Mouse (Mus musculus) midbrain, embryonic 16.5 days (tissue): ENCODE results near the gene Thbs3. TPM values are rescaled to one million over a fixed set of nuclear protein-coding genes. Genes with fewer than 3 reads are reported as not detected.
A peak's percentile ranks its signal among the peaks of the same experiment; 100 is the strongest.

Experiments
- ATAC-seq: fragments of 200-750 bp; cut with Nextera tagmentation; 2 replicates; pipeline ENCODE4 v1.8.0; 2017; ENCODE audit warnings: moderate TSS enrichment
- H3K27ac ChIP-seq: fragments of 300-500 bp; sonication (generic); 2 replicates; pipeline ENCODE4 v1.5.1; 2014; ENCODE audit warnings: mild to moderate bottlenecking, low read length, mixed read lengths
- H3K27me3 ChIP-seq: fragments of 300-500 bp; sonication (generic); 2 replicates; pipeline ENCODE4 v1.6.1; 2014; ENCODE audit warnings: low read depth, low read length, mixed read lengths; ENCODE audit not compliant: control insufficient read depth, insufficient read depth
- H3K36me3 ChIP-seq: fragments of 300-500 bp; sonication (generic); 2 replicates; pipeline ENCODE4 v1.6.1; 2014; ENCODE audit warnings: mild to moderate bottlenecking, low read length, moderate library complexity, mixed read lengths; ENCODE audit not compliant: control insufficient read depth, insufficient read depth
- H3K4me1 ChIP-seq: fragments of 300-500 bp; sonication (generic); 2 replicates; pipeline ENCODE4 v1.6.1; 2014; ENCODE audit warnings: mild to moderate bottlenecking, low read length, mixed read lengths; ENCODE audit not compliant: control insufficient read depth, insufficient read depth
- H3K4me2 ChIP-seq: fragments of 300-500 bp; sonication (generic); 2 replicates; pipeline ENCODE4 v1.6.1; 2014; ENCODE audit warnings: mild to moderate bottlenecking, low read length, mixed read lengths
- H3K4me3 ChIP-seq: fragments of 300-500 bp; sonication (generic); 2 replicates; pipeline ENCODE4 v1.5.1; 2014; ENCODE audit warnings: low read depth, mild to moderate bottlenecking, low read length, moderate library complexity, mixed read lengths
- H3K9ac ChIP-seq: fragments of 300-500 bp; sonication (generic); 2 replicates; pipeline ENCODE4 v1.6.1; 2014; ENCODE audit warnings: low read depth, low read length, mixed read lengths
- H3K9me3 ChIP-seq: fragments of 300-500 bp; sonication (generic); replicated peaks from 2 replicates; pipeline ENCODE4 v1.6.1; 2014; ENCODE audit warnings: mild to moderate bottlenecking, low read length, mixed read lengths; ENCODE audit not compliant: control insufficient read depth, poor library complexity, severe bottlenecking
- WGBS: fragments of 180-500 bp; shearing (Covaris S2); extraction: QIAGEN DNeasy Blood & Tissue Kit; methylation state at CpG from one replicate; pipeline ENCODE4 v1.1.7; 2014; 5-methylcytosine and 5-hydroxymethylcytosine counted together
- polyA plus RNA-seq: library from polyadenylated mRNA; unstranded; fragments of >200 nt; fragmentation: Nextera tagmentation; extraction: Ambion mirVana; gene quantifications from 2 replicates; pipeline ENCODE4 v1.2.1, GENCODE M21; 2015

Gene Thbs3
- polyA plus RNA-seq, 1 experiment from 2014 or later = 52.2 TPM

DNA sequence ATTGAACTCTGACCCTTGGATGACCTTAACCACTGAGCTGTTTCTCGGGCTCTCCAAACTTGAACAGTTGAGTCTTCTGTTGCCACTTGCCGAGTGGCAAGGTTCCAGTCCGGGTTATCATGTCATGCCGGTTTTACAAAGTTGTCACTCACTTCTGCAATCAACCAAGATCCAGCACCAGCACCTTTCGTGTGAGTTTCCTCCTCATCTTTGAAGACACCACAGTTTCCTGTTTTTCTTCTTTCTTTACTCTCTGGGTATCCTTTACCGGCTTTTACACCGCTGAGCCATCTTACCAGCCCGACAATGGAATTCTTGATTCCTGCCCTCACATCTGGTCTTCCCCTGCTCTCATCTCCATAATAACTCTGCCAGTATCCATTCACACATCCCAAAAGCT lies 24.5 kb upstream of the Thbs3 start:
- Histone ChIP-seq H3K4me2 (no peak overlapping the region), H3K36me3 (0 out of 2 replicates have a peak, but pooled peaks cover 3% of the 10 kb centered on the region), H3K27me3 (no peaks in the 10 kb centered on the region), H3K9ac (no peak overlapping the region), H3K4me3 (no peak overlapping the region), H3K9me3 (no peaks in the 10 kb centered on the region), H3K27ac (no peak overlapping the region), H3K4me1 (no peaks in the 10 kb centered on the region)
- WGBS = 88% methylated on average over 8 of the region's 8 CpGs
- no peak for ATAC-seq

GRCm38 (mm10) chr3:89193351-89193750 lies 21.6 kb upstream of the Thbs3 start:
- no peaks in the 10 kb centered on the region for H3K27me3 ChIP-seq
- no peak overlapping the region for H3K4me2 ChIP-seq
- no peaks in the 10 kb centered on the region for H3K36me3 ChIP-seq
- no peak overlapping the region for H3K27ac ChIP-seq
- no peak overlapping the region for H3K9ac ChIP-seq
- WGBS = 65% methylated on average over 1 of the region's 1 CpGs
- no peak for ATAC-seq
- peaks cover 10% of the 10 kb centered on the region for H3K4me1 ChIP-seq
- H3K4me3 ChIP-seq = no peak overlapping the region
- H3K9me3 ChIP-seq = no peaks in the 10 kb centered on the region

DNA sequence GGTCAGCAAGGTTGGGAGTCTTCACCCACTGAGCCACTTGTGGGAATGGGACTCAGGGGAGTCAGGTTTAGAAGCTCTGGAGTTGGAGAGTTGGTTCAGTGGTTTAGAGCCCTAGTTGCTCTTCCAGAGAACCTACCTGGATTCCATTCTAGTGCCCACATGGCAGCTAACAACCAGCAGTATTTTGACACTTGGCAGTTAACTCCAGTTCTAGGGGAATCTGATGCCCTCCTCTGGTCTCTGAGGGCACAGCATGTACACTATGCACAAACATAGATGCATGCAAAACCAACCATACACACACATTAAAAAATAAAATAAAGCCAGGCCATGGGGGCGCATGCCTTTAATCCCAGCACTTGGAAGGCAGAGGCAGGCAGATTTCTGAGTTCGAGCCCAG lies 21.1 kb upstream of the Thbs3 start:
- no peak for ATAC-seq
- peaks cover 10% of the 10 kb centered on the region for H3K4me1 ChIP-seq
- H3K27ac ChIP-seq = no peak overlapping the region
- H3K4me2 ChIP-seq = no peak overlapping the region
- H3K4me3 ChIP-seq = no peak overlapping the region
- H3K9ac ChIP-seq = no peak overlapping the region
- no peaks in the 10 kb centered on the region for H3K9me3 ChIP-seq
- no peaks in the 10 kb centered on the region for H3K27me3 ChIP-seq
- 88% methylated on average over 2 of the region's 2 CpGs for WGBS
- H3K36me3 ChIP-seq = no peaks in the 10 kb centered on the region

DNA sequence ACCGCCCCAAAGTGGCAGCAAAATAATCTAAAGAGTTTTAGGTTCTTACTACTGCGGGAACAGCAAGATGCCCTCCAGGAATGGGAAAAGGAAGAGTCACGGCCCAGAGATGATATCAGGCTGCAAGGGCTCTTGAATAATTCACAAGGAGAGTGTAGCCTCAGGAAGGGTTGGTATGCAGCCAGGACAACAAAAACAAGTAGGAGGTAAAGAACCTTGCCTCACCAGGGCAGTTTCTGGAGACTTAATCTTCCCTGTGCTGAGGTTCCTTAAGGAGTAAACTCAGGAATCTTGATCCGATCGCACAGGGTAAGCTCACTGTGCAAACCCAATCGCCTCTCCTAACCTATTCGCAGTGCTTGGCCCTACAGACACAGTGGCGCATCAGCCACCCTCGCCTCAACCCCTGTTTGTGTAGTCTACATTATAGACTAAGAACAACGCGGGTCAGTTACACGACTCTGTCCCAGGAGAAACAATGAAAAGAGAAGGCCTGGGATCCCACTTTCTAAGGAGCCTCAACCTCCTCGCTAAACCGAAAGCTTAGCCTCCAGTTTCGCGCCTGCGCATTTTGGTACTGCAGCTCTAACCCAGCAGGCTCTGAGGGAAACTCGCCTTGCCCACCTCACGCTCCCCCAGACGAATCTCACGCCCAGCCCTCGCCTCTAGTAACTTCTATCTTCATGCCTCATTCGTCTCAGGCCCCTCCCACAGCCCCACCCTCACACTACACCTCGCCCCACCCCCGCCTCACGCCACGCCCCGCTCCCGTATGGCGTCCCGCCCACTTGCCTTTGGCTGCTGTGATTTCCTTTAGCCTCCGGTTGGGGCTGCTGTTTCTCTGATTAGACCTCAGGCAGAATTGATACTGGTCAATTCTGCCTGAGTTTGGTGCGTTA lies 18.8 kb upstream of the Thbs3 start:
- Histone ChIP-seq H3K36me3 (no peaks in the 10 kb centered on the region), H3K27ac (peak overlapping the region; percentile 74), H3K4me2 (peak overlapping the region; percentile 81), H3K9ac (peak overlapping the region; percentile 70), H3K27me3 (no peaks in the 10 kb centered on the region), H3K9me3 (no peaks in the 10 kb centered on the region), H3K4me3 (peak overlapping the region; percentile 41), H3K4me1 (peaks cover 10% of the 10 kb centered on the region)
- WGBS = 6% methylated on average over 33 of the region's 33 CpGs
- ATAC-seq = peak; percentile 90

- peaks cover 15% of the 10 kb centered on the region for H3K4me1 ChIP-seq
- no peak overlapping the region for H3K27ac ChIP-seq
- no peak overlapping the region for H3K9ac ChIP-seq
- no peak overlapping the region for H3K4me3 ChIP-seq
- no peak for ATAC-seq
- H3K27me3 ChIP-seq = no peaks in the 10 kb centered on the region
- no peaks in the 10 kb centered on the region for H3K9me3 ChIP-seq
- no peak overlapping the region for H3K4me2 ChIP-seq
- peaks cover 5% of the 10 kb centered on the region; the same call in 1 of the 2 replicates for H3K36me3 ChIP-seq
- 81% methylated on average over 3 of the region's 3 CpGs for WGBS
Observed at GRCm38 (mm10) chr3:89199839-89200238, 15.1 kb upstream of the Thbs3 start.

- ATAC-seq = peak; percentile 83
- Histone ChIP-seq H3K4me2 (peak within 1 kb of the TSS; percentile 87), H3K4me3 (peak within 1 kb of the TSS; percentile 64), H3K36me3 (peaks cover 19% of the 10 kb centered on the region), H3K27ac (peak within 1 kb of the TSS; percentile 73), H3K27me3 (no peaks in the 10 kb centered on the region), H3K4me1 (peaks cover 5% of the 10 kb centered on the region), H3K9ac (peak within 1 kb of the TSS; percentile 73), H3K9me3 (no peaks in the 10 kb centered on the region)
- WGBS = 26% methylated on average over 13 of the region's 13 CpGs
Observed at GRCm38 (mm10) chr3:89202253-89203141, 12.5 kb upstream of the Thbs3 start, which contains the start of gene Gba. Gba (plus strand) TSS chr3:89202928.

- WGBS = 42% methylated on average over 5 of the region's 5 CpGs
- H3K4me2 ChIP-seq = peak overlapping the region; percentile 87
- peak overlapping the region; percentile 73 for H3K9ac ChIP-seq
- H3K9me3 ChIP-seq = no peaks in the 10 kb centered on the region
- peak overlapping the region; percentile 64 for H3K4me3 ChIP-seq
- H3K4me1 ChIP-seq = peaks cover 5% of the 10 kb centered on the region
- peak; percentile 55; the same call in 1 of the 2 replicates for ATAC-seq
- peaks cover 25% of the 10 kb centered on the region for H3K36me3 ChIP-seq
- peak overlapping the region; percentile 67 for H3K27ac ChIP-seq
- H3K27me3 ChIP-seq = no peaks in the 10 kb centered on the region
Observed at GRCm38 (mm10) chr3:89203142-89203514, 11.9 kb upstream of the Thbs3 start.

DNA sequence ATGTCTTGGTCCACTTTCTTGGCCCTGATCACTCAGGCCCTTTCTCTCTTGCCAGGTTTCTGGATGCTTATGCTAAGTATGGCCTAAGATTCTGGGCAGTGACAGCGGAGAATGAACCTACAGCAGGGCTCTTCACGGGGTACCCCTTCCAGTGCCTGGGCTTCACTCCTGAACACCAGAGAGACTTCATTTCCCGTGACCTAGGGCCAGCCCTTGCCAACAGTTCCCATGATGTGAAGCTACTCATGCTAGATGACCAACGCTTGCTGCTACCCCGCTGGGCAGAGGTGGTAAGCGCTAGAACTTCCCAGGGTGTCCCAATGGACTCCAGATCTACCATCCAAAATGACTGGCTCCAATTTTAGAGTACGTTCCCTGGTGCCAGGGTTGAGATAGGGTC lies 8.9 kb upstream of the Thbs3 start:
- no peak overlapping the region for H3K4me3 ChIP-seq
- 92% methylated on average over 7 of the region's 7 CpGs for WGBS
- peaks cover 5% of the 10 kb centered on the region for H3K4me1 ChIP-seq
- H3K36me3 ChIP-seq = peaks cover 39% of the 10 kb centered on the region
- H3K9me3 ChIP-seq = no peaks in the 10 kb centered on the region
- no peak for ATAC-seq
- H3K4me2 ChIP-seq = no peak overlapping the region
- no peak overlapping the region for H3K9ac ChIP-seq
- H3K27ac ChIP-seq = no peak overlapping the region
- H3K27me3 ChIP-seq = no peaks in the 10 kb centered on the region
